Mouse (Mus musculus): ENCODE data around the gene Lrrc20. TPM values are rescaled to one million over a fixed set of nuclear protein-coding genes. Genes with fewer than 3 reads are reported as not detected.

The Lrrc20 gene
- polyA plus RNA-seq, 1 experiment, result 13.9 TPM

- H3K27ac ChIP-seq (ENCODE audit: insufficient read depth, low read depth, low read length), result no peak overlapping the region
- H3K4me3 ChIP-seq (ENCODE audit: insufficient read depth, low read length), result no peak overlapping the region
- peaks cover 6% of the 10 kb centered on the region for H3K4me1 ChIP-seq (ENCODE audit: control insufficient read depth, insufficient read depth, low read length)
- TF ChIP-seq POLR2A (IDR thresholded peaks at IDR 0.05; ENCODE audit: borderline replicate concordance, low read depth, low read length), result no peak
- TF ChIP-seq CTCF (IDR thresholded peaks at IDR 0.05; ENCODE audit: low read depth, low read length), result no peak
Observed at GRCm38 (mm10) chr10:61624771-61625170, 149.2 kb downstream of the Lrrc20 start.

GRCm38 (mm10) chr10:61625381-61626257 is 150.0 kb downstream of the Lrrc20 start:
- Histone ChIP-seq H3K4me3 (ENCODE audit: insufficient read depth, low read length) (peak overlapping the region; percentile 42), H3K27ac (ENCODE audit: insufficient read depth, low read depth, low read length) (no peak overlapping the region), H3K4me1 (ENCODE audit: control insufficient read depth, insufficient read depth, low read length) (peaks cover 6% of the 10 kb centered on the region)
- TF ChIP-seq CTCF (IDR thresholded peaks at IDR 0.05; ENCODE audit: low read depth, low read length) (no peak), POLR2A (IDR thresholded peaks at IDR 0.05; ENCODE audit: borderline replicate concordance, low read depth, low read length) (no peak)

- H3K27ac ChIP-seq (ENCODE audit: insufficient read depth, low read depth, low read length), result no peak overlapping the region
- H3K4me3 ChIP-seq (ENCODE audit: insufficient read depth, low read length), result no peak overlapping the region
- TF ChIP-seq POLR2A (IDR thresholded peaks at IDR 0.05; ENCODE audit: borderline replicate concordance, low read depth, low read length) (no peak), CTCF (IDR thresholded peaks at IDR 0.05; ENCODE audit: low read depth, low read length) (no peak)
- peaks cover 5% of the 10 kb centered on the region for H3K4me1 ChIP-seq (ENCODE audit: control insufficient read depth, insufficient read depth, low read length)
Observed at GRCm38 (mm10) chr10:61626551-61626950, 150.9 kb downstream of the Lrrc20 start.

GRCm38 (mm10) chr10:61627195-61627937 is 151.8 kb downstream of the Lrrc20 start:
- no peak overlapping the region for H3K27ac ChIP-seq (ENCODE audit: insufficient read depth, low read depth, low read length)
- TF ChIP-seq POLR2A (IDR thresholded peaks at IDR 0.05; ENCODE audit: borderline replicate concordance, low read depth, low read length) (no peak), CTCF (IDR thresholded peaks at IDR 0.05; ENCODE audit: low read depth, low read length) (no peak)
- peaks cover 4% of the 10 kb centered on the region; the same call in 1 of the 2 replicates for H3K4me1 ChIP-seq (ENCODE audit: control insufficient read depth, insufficient read depth, low read length)
- H3K4me3 ChIP-seq (ENCODE audit: insufficient read depth, low read length), result no peak overlapping the region

GRCm38 (mm10) chr10:61627938-61628250 is 152.3 kb downstream of the Lrrc20 start:
- TF ChIP-seq POLR2A (IDR thresholded peaks at IDR 0.05; ENCODE audit: borderline replicate concordance, low read depth, low read length), result no peak
- no peak for TF ChIP-seq CTCF (IDR thresholded peaks at IDR 0.05; ENCODE audit: low read depth, low read length)
- peaks cover 4% of the 10 kb centered on the region; the same call in 1 of the 2 replicates for H3K4me1 ChIP-seq (ENCODE audit: control insufficient read depth, insufficient read depth, low read length)
- H3K4me3 ChIP-seq (ENCODE audit: insufficient read depth, low read length), result no peak overlapping the region
- H3K27ac ChIP-seq (ENCODE audit: insufficient read depth, low read depth, low read length), result no peak overlapping the region

Other genes starting within 250 kb of the Lrrc20 start
- 0.11 TPM in 1 of 2 replicates, not detected in the other for gene Adamts14, start 202.4 kb upstream of the Lrrc20 start, polyA plus RNA-seq (2012; ENCODE audit: insufficient read depth, insufficient read length, missing spikeins)
- gene Prf1, start 178.0 kb upstream of the Lrrc20 start, polyA plus RNA-seq (2012; ENCODE audit: insufficient read depth, insufficient read length, missing spikeins), result not detected in 2 replicates
- gene Pald1, start 92.3 kb upstream of the Lrrc20 start, polyA plus RNA-seq (2012; ENCODE audit: insufficient read depth, insufficient read length, missing spikeins), result 5.3 and 5.7 TPM in 2 replicates
- gene Nodal, start 57.8 kb upstream of the Lrrc20 start, polyA plus RNA-seq (2012; ENCODE audit: insufficient read depth, insufficient read length, missing spikeins), result not detected in 2 replicates
- 91.9 and 105 TPM in 2 replicates for gene Eif4ebp2, start 23.1 kb upstream of the Lrrc20 start, polyA plus RNA-seq (2012; ENCODE audit: insufficient read depth, insufficient read length, missing spikeins)
- gene Npffr1, start 119.7 kb downstream of the Lrrc20 start, polyA plus RNA-seq (2012; ENCODE audit: insufficient read depth, insufficient read length, missing spikeins), result not detected in 2 replicates
- gene Ppa1, start 172.8 kb downstream of the Lrrc20 start, polyA plus RNA-seq (2012; ENCODE audit: insufficient read depth, insufficient read length, missing spikeins), result 6.5 and 8.1 TPM in 2 replicates
- gene Sar1a, start 204.5 kb downstream of the Lrrc20 start, polyA plus RNA-seq (2012; ENCODE audit: insufficient read depth, insufficient read length, missing spikeins), result 71.9 and 88.4 TPM in 2 replicates
- gene Tysnd1, start 219.7 kb downstream of the Lrrc20 start, polyA plus RNA-seq (2012; ENCODE audit: insufficient read depth, insufficient read length, missing spikeins), result 15.5 and 15.6 TPM in 2 replicates
- gene Aifm2, start 239.5 kb downstream of the Lrrc20 start, polyA plus RNA-seq (2012; ENCODE audit: insufficient read depth, insufficient read length, missing spikeins), result 13.6 and 16.1 TPM in 2 replicates